Mouse (Mus musculus): ENCODE measurements at regions not wholly inside any gene's neighbourhood (a gene's known extent, or its start where the extent isn't known, plus 50 kb on each side); places are given as distances from the start of the nearest gene placed in this dataset.
A peak's percentile ranks its signal among the peaks of the same experiment; 100 is the strongest.

DNA sequence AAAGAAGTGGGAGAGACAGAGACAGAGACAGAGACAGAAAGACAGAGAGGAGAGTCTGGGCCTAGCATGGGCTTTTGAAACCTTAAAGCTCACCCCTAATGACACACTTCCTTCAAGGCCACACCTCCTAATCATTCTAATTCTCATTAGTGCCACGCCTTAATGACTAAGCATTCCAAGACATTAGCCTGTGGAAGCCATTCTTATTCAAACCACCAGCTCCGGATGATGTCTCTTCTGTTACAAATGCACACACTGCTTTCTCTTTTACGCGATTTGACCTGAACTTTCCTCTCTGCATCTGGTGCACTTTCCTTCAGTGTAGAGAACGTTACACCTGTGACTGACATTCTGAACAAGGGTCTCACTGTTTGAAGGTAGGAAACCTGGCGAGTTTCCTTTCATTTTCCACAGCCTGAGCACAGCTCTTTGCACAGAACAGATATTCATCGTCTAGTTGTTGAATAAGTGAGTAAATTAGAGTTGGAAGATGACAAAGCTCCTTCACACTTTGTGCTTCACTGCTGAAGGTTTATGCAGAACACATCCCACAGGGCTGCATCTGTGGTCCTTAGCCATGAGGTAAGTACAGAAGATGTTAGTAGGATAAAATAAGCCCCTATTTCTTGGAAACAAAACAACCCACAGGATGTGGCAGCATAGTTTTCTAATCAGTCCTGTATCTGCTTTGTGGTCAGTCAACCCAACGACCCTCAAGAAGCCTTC lies 116.8 kb downstream of the Faxc start:
- Histone ChIP-seq H3K9me3 (ENCODE audit: low read depth, low read length) (no peaks in the 10 kb centered on the region), H3K9ac (no peak overlapping the region), H3K27me3 (ENCODE audit: insufficient read depth, low read length) (no peaks in the 10 kb centered on the region), H3K4me1 (ENCODE audit: insufficient read depth) (no peaks in the 10 kb centered on the region), H3K27ac (ENCODE audit: low read depth) (no peak overlapping the region), H3K36me3 (ENCODE audit: insufficient read depth) (no peaks in the 10 kb centered on the region), H3K4me2 (no peak overlapping the region), H3K4me3 (ENCODE audit: low read depth, low read length) (no peak overlapping the region)
- TF ChIP-seq CTCF (IDR thresholded peaks at IDR 0.05; ENCODE audit: low read depth), result no peak
- no peak for DNase-seq
- ATAC-seq (ENCODE audit: insufficient read depth), result no peak
- WGBS, result 67% methylated on average over 8 of the region's 8 CpGs

DNA sequence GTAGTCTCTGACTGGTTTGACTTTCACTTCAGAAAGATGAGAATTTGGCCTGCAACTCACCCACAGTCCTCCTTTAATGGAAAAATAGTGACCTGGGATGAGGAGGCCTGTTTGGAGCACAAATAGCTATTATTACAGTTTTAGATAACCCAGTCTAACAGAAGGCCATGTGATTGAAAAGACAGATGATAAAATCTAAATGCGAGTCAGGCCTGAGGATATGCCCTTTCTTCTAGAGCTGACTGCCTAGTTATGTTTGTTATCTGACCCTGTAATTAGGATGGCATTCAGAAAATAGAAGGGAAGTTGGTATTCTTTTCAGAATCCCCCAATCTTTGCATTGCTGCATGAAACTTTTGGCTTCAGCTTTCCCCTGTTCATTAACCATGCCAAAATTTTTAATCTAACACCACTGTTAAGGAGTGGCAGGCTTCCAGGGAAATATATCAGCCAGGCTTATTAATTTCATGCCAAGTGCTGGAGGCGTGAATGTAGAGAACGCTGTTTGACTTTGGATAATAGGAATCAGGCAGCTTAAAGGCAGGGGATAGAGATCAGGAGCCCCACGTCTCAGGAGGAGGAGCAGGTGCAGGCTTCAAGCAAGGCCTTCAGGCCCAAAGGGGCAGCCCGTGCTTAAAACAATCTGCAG lies 135.8 kb downstream of the Faxc start:
- H3K4me3 ChIP-seq (ENCODE audit: low read depth, low read length), result no peak overlapping the region
- no peaks in the 10 kb centered on the region for H3K9me3 ChIP-seq (ENCODE audit: low read depth, low read length)
- no peak overlapping the region for H3K4me2 ChIP-seq
- H3K27ac ChIP-seq (ENCODE audit: low read depth), result no peak overlapping the region
- peak; percentile 4 for DNase-seq
- no peaks in the 10 kb centered on the region for H3K36me3 ChIP-seq (ENCODE audit: insufficient read depth)
- no peak overlapping the region for H3K9ac ChIP-seq
- no peak for ATAC-seq (ENCODE audit: insufficient read depth)
- no peak for TF ChIP-seq CTCF (IDR thresholded peaks at IDR 0.05; ENCODE audit: low read depth)
- no peaks in the 10 kb centered on the region for H3K27me3 ChIP-seq (ENCODE audit: insufficient read depth, low read length)
- WGBS, result 57% methylated on average over 5 of the region's 5 CpGs
- H3K4me1 ChIP-seq (ENCODE audit: insufficient read depth), result no peaks in the 10 kb centered on the region

DNA sequence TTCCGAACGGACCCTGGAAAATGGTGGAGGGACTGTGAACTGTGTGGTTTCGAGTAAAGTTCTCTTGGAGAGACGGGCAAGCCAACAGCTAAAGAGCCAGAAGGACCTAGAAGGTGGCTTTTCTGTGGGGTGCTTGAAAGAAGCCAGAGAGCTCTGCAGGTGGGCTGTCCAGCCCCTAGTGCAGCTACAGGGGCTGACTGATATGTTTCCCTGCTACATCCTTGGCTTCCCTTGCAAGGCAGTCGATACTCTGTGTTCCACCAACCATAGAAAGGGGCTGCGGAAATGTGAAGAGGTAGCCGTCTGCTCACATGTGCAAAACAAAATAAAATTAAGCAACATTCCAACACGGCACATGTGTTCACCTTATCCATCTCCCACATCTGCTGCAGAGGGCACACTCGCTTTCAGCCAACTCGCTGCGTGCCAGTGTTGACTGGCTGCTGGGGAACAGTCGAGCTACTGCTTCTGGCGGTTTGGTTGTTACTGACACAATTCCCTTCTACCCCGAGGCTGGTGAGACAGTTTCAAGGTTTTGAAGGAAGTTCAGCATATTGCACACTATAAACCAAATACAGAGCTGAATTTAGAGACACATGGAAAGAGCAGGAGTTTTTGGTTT lies 136.7 kb downstream of the Faxc start:
- TF ChIP-seq CTCF (IDR thresholded peaks at IDR 0.05; ENCODE audit: low read depth), result no peak
- H3K27ac ChIP-seq (ENCODE audit: low read depth), result no peak overlapping the region
- H3K4me2 ChIP-seq, result no peak overlapping the region
- H3K4me3 ChIP-seq (ENCODE audit: low read depth, low read length), result no peak overlapping the region
- ATAC-seq (ENCODE audit: insufficient read depth), result no peak
- no peaks in the 10 kb centered on the region for H3K27me3 ChIP-seq (ENCODE audit: insufficient read depth, low read length)
- no peak overlapping the region for H3K9ac ChIP-seq
- no peak for DNase-seq
- H3K9me3 ChIP-seq (ENCODE audit: low read depth, low read length), result no peaks in the 10 kb centered on the region
- 76% methylated on average over 14 of the region's 14 CpGs for WGBS
- no peaks in the 10 kb centered on the region for H3K4me1 ChIP-seq (ENCODE audit: insufficient read depth)
- H3K36me3 ChIP-seq (ENCODE audit: insufficient read depth), result no peaks in the 10 kb centered on the region

DNA sequence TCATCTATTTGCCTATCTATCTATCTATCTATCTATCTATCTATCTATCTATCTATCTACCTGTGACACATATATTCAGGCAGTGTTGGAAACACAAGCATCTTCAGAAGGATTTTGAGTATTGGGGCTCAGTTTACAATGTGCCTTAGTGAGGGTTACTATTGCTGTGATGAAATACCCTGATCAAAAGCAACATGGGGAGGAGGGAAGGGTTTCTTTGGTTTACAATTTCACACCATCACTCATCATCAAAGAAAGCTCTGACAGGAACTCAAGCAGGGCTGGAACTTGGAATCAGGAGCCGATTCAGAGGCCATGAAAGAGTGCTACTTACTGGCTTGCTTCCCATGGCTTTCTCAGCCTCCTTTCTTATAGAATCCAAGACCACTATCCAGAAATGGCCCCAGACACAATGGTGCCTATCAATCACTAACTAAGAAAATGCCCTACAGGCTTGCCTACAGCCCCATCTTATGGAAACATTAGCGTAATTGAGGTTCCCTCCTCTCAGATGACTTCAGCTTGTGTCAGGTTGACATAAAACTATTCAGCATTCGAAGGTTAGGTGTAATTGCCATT lies 157.2 kb downstream of the Faxc start:
- DNase-seq (no peak), ATAC-seq (ENCODE audit: insufficient read depth) (no peak)
- no peak for TF ChIP-seq CTCF (IDR thresholded peaks at IDR 0.05; ENCODE audit: low read depth)
- no peaks in the 10 kb centered on the region for H3K27me3 ChIP-seq (ENCODE audit: insufficient read depth, low read length)
- no peaks in the 10 kb centered on the region for H3K36me3 ChIP-seq (ENCODE audit: insufficient read depth)
- no peak overlapping the region for H3K4me3 ChIP-seq (ENCODE audit: low read depth, low read length)
- H3K4me2 ChIP-seq, result no peak overlapping the region
- WGBS, result 58% methylated on average over 3 of the region's 3 CpGs
- H3K27ac ChIP-seq (ENCODE audit: low read depth), result no peak overlapping the region
- no peak overlapping the region for H3K9ac ChIP-seq
- H3K4me1 ChIP-seq (ENCODE audit: insufficient read depth), result no peaks in the 10 kb centered on the region
- no peaks in the 10 kb centered on the region for H3K9me3 ChIP-seq (ENCODE audit: low read depth, low read length)

DNA sequence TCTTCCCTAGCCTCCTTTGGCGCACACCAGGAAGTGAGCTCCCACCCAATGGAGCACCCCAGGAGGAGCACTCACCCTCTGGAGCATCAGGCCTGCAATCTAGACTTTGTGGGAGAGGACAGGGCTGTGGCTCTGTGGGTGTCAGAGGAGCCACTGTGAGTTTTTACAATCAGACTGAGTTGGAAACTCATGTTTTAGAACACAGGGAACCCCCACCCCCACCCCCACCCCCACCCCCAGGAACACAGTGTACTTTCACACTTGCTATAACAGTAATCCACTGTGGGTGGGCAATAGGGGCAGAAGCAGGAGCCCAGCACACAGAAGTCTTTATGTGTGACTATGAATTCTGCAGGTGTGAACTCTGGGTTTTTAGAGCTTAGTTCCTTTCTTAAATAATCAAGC lies 158.5 kb downstream of the Faxc start:
- no peak for ATAC-seq (ENCODE audit: insufficient read depth)
- no peaks in the 10 kb centered on the region for H3K9me3 ChIP-seq (ENCODE audit: low read depth, low read length)
- WGBS, result 83% methylated on average over 1 of the region's 1 CpGs
- H3K27ac ChIP-seq (ENCODE audit: low read depth), result no peak overlapping the region
- H3K9ac ChIP-seq, result no peak overlapping the region
- H3K4me1 ChIP-seq (ENCODE audit: insufficient read depth), result no peaks in the 10 kb centered on the region
- DNase-seq, result no peak
- no peak overlapping the region for H3K4me3 ChIP-seq (ENCODE audit: low read depth, low read length)
- no peak overlapping the region for H3K4me2 ChIP-seq
- no peak for TF ChIP-seq CTCF (IDR thresholded peaks at IDR 0.05; ENCODE audit: low read depth)
- H3K36me3 ChIP-seq (ENCODE audit: insufficient read depth), result no peaks in the 10 kb centered on the region
- H3K27me3 ChIP-seq (ENCODE audit: insufficient read depth, low read length), result no peaks in the 10 kb centered on the region

DNA sequence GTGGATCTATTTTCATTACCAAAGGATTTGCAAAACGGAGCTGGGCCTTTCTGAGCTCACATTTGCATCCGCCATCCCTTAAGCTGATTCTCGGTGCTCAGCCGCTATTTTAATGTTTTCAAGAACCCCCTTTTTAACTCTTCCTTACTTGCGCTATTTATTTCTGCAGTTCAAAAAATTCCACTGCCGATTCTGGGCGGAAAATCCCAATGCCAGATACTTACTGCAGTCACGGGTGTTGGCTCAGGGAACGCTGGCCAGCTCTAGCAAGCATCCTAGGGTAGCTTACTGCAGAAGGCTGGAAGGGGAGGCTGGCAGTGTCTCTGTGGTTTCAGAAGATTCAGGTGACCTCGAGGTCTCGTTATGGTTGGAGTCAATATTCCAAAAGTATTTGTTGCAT lies 159.4 kb downstream of the Faxc start:
- no peak overlapping the region for H3K27ac ChIP-seq (ENCODE audit: low read depth)

DNA sequence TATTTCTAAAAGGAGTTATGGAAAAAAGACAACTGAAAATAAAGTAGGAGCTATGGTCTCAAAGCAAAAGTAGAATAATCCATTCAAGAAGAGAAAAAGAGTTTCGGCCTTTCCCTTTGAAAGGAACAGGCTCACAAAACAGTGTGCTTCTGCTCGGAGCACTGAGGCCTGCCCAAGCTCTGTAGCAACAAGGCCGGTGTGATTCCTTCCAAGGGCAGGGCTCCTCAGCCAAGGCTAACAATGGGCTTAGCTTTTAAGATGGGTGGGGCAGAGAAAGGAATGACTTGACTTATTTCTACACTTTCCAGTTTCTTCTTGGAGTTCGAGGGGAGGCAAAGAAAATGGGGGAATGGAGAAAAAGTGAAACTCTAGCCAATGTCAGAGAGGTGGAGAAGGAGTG lies 161.4 kb downstream of the Faxc start:
- no peak for ATAC-seq (ENCODE audit: insufficient read depth)

More for the DNA sequence above, 159.4 kb downstream of the Faxc start:
- ATAC-seq (ENCODE audit: insufficient read depth) (no peak), DNase-seq (no peak)
- Histone ChIP-seq H3K4me1 (ENCODE audit: insufficient read depth) (no peaks in the 10 kb centered on the region), H3K9ac (no peak overlapping the region), H3K4me2 (no peak overlapping the region), H3K27me3 (ENCODE audit: insufficient read depth, low read length) (no peaks in the 10 kb centered on the region), H3K4me3 (ENCODE audit: low read depth, low read length) (no peak overlapping the region), H3K36me3 (ENCODE audit: insufficient read depth) (no peaks in the 10 kb centered on the region), H3K9me3 (ENCODE audit: low read depth, low read length) (no peaks in the 10 kb centered on the region)
- 75% methylated on average over 11 of the region's 11 CpGs for WGBS
- TF ChIP-seq CTCF (IDR thresholded peaks at IDR 0.05; ENCODE audit: low read depth), result no peak

More for the DNA sequence above, 161.4 kb downstream of the Faxc start:
- no peaks in the 10 kb centered on the region for H3K9me3 ChIP-seq (ENCODE audit: low read depth, low read length)
- H3K36me3 ChIP-seq (ENCODE audit: insufficient read depth), result no peaks in the 10 kb centered on the region
- no peaks in the 10 kb centered on the region for H3K4me1 ChIP-seq (ENCODE audit: insufficient read depth)
- no peak overlapping the region for H3K9ac ChIP-seq
- DNase-seq, result no peak
- H3K27me3 ChIP-seq (ENCODE audit: insufficient read depth, low read length), result no peaks in the 10 kb centered on the region
- no peak for TF ChIP-seq CTCF (IDR thresholded peaks at IDR 0.05; ENCODE audit: low read depth)
- H3K4me2 ChIP-seq, result no peak overlapping the region
- no peak overlapping the region for H3K4me3 ChIP-seq (ENCODE audit: low read depth, low read length)
- no peak overlapping the region for H3K27ac ChIP-seq (ENCODE audit: low read depth)
- 87% methylated on average over 4 of the region's 4 CpGs for WGBS
